Mouse (Mus musculus) limb, embryonic 14.5 days (tissue): ENCODE measurements at regions not wholly inside any gene's neighbourhood (a gene's known extent, or its start where the extent isn't known, plus 50 kb on each side); places are given as distances from the start of the nearest gene placed in this dataset.

Source experiments
- ATAC-seq: fragments of 200-750 bp; cut with Nextera tagmentation; 2 replicates; pipeline ENCODE4 v1.8.0; 2017; ENCODE audit warnings: low read depth, moderate number of reproducible peaks, moderate TSS enrichment; ENCODE audit not compliant: low FRiP score
- DNase-seq: peaks from one replicate; pipeline ENCODE4 v3.0.0-alpha.2; 2015; ENCODE audit warnings: low spot score
- H3K27ac ChIP-seq: fragments of 300-500 bp; sonication (generic); replicated peaks from 2 replicates; pipeline ENCODE4 v1.5.1; 2014; ENCODE audit warnings: low read depth, mild to moderate bottlenecking, low read length, moderate library complexity, mixed read lengths
- H3K27me3 ChIP-seq: fragments of 300-500 bp; sonication (generic); 2 replicates; pipeline ENCODE4 v1.6.1; 2014; ENCODE audit warnings: low read length, mixed read lengths; ENCODE audit not compliant: control insufficient read depth, insufficient read depth
- H3K36me3 ChIP-seq: fragments of 300-500 bp; sonication (generic); 2 replicates; pipeline ENCODE4 v1.6.1; 2014; ENCODE audit warnings: mild to moderate bottlenecking, low read length, moderate library complexity, mixed read lengths; ENCODE audit not compliant: control insufficient read depth, insufficient read depth
- H3K4me1 ChIP-seq: fragments of 300-500 bp; sonication (generic); 2 replicates; pipeline ENCODE4 v1.6.1; 2014; ENCODE audit warnings: antibody characterized with exemption, low read length, mixed read lengths; ENCODE audit not compliant: control insufficient read depth, insufficient read depth
- H3K4me2 ChIP-seq: fragments of 300-500 bp; sonication (generic); replicated peaks from 2 replicates; pipeline ENCODE4 v1.6.1; 2014; ENCODE audit warnings: low read depth, mild to moderate bottlenecking, low read length, moderate library complexity; ENCODE audit not compliant: severe bottlenecking
- H3K4me3 ChIP-seq: fragments of 300-500 bp; sonication (generic); replicated peaks from 2 replicates; pipeline ENCODE4 v1.5.1; 2014; ENCODE audit warnings: low read length
- H3K9ac ChIP-seq: fragments of 300-500 bp; sonication (generic); 2 replicates; pipeline ENCODE4 v1.6.1; 2014; ENCODE audit warnings: mild to moderate bottlenecking, low read depth, low read length, moderate library complexity; ENCODE audit not compliant: severe bottlenecking
- H3K9me3 ChIP-seq: fragments of 300-500 bp; sonication (generic); 2 replicates; pipeline ENCODE4 v1.6.1; 2016; ENCODE audit warnings: low read length; ENCODE audit not compliant: control insufficient read depth
- POLR2A ChIP-seq: fragments of 200-500 bp; IDR thresholded peaks from 2 replicates; pipeline ENCODE4 v1.8.0; 2012; ENCODE audit warnings: inconsistent platforms, mild to moderate bottlenecking, moderate library complexity, borderline replicate concordance; ENCODE audit not compliant: insufficient read depth, insufficient read length; ENCODE audit errors: extremely low read depth
- WGBS: fragments of 180-500 bp; shearing (Covaris S2); extraction: QIAGEN DNeasy Blood & Tissue Kit; methylation state at CpG from one replicate; pipeline ENCODE4 v1.1.7; 2014; 5-methylcytosine and 5-hydroxymethylcytosine counted together

GRCm38 (mm10) chr6:84392752-84393511 is 200.8 kb downstream of the Cyp26b1 start:
- H3K36me3 ChIP-seq = no peaks in the 10 kb centered on the region
- H3K9ac ChIP-seq = no peak overlapping the region
- H3K27ac ChIP-seq = no peak overlapping the region
- H3K4me3 ChIP-seq = no peak overlapping the region
- no peak overlapping the region for H3K4me2 ChIP-seq
- no peak for ATAC-seq
- no peaks in the 10 kb centered on the region for H3K27me3 ChIP-seq
- 95% methylated on average over 14 of the region's 14 CpGs for WGBS
- H3K4me1 ChIP-seq = peaks cover 15% of the 10 kb centered on the region
- H3K9me3 ChIP-seq = no peaks in the 10 kb centered on the region
- no peak for TF ChIP-seq POLR2A
- no peak for DNase-seq

DNA sequence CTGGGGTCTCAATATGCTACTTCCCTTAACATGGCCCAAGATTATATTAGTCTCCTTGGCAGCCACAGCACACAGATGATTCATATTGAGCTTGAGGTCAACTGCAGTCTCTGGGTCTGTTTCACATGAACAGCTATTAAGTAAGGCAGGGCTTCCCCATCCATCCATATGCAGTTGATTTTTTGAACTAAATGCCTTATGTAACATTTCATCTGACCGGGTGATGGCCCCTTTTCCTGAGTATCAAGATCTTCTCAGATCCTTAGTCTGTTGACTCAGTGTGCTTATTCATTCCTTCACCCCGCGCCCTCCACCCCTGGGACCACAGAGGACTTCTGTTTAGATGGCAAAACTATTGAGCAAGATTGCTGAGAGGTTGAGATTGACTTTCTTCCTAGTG is 202.7 kb downstream of the Cyp26b1 start:
- no peak for DNase-seq
- WGBS = 92% methylated on average over 3 of the region's 3 CpGs

GRCm38 (mm10) chr6:84385696-84386095 is 208.0 kb downstream of the Cyp26b1 start:
- H3K9ac ChIP-seq = no peak overlapping the region
- no peaks in the 10 kb centered on the region for H3K36me3 ChIP-seq
- H3K27me3 ChIP-seq = no peaks in the 10 kb centered on the region
- DNase-seq (no peak), ATAC-seq (no peak; the same call in 1 of the 2 replicates)
- no peak overlapping the region for H3K4me2 ChIP-seq
- TF ChIP-seq POLR2A = no peak
- H3K4me1 ChIP-seq = 0 out of 2 replicates have a peak, but pooled peaks cover 8% of the 10 kb centered on the region
- H3K27ac ChIP-seq = no peak overlapping the region
- no peaks in the 10 kb centered on the region for H3K9me3 ChIP-seq
- 22% methylated on average over 9 of the region's 10 CpGs for WGBS
- H3K4me3 ChIP-seq = no peak overlapping the region

More for the DNA sequence above, 202.7 kb downstream of the Cyp26b1 start:
- no peak for ATAC-seq
- H3K9me3 ChIP-seq = no peaks in the 10 kb centered on the region
- H3K27me3 ChIP-seq = no peaks in the 10 kb centered on the region
- H3K4me3 ChIP-seq = no peak overlapping the region
- H3K36me3 ChIP-seq = no peaks in the 10 kb centered on the region
- no peak for TF ChIP-seq POLR2A
- peaks cover 15% of the 10 kb centered on the region for H3K4me1 ChIP-seq
- H3K27ac ChIP-seq = no peak overlapping the region
- no peak overlapping the region for H3K4me2 ChIP-seq
- no peak overlapping the region for H3K9ac ChIP-seq

GRCm38 (mm10) chr6:84383718-84384117 is 210.0 kb downstream of the Cyp26b1 start:
- TF ChIP-seq POLR2A = no peak
- no peak for ATAC-seq

DNA sequence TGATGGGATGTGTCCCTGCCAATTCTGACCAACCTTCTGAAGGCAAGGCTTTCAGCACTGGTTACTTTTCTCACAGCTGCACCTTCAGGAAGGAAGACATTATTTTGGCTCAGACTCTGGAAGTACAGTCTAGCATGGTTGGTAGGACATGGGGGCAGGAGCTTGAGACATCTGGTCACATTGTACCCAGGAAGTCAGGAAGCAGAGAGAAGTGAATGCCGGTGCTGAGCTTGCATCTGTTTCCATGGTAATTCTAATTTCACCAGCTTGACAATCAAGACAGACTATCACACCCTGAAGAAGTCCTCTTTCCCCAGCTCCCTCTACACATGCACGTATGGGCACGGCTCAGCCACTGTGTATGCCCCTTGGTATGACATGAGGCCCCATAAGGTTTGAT is 210.6 kb downstream of the Cyp26b1 start:
- H3K27ac ChIP-seq = no peak overlapping the region
- no peak overlapping the region for H3K4me2 ChIP-seq
- 79% methylated on average over 3 of the region's 3 CpGs for WGBS
- 0 out of 2 replicates have a peak, but pooled peaks cover 8% of the 10 kb centered on the region for H3K4me1 ChIP-seq
- no peak for TF ChIP-seq POLR2A
- no peaks in the 10 kb centered on the region for H3K9me3 ChIP-seq
- no peak overlapping the region for H3K4me3 ChIP-seq
- DNase-seq (no peak), ATAC-seq (no peak)
- H3K27me3 ChIP-seq = no peaks in the 10 kb centered on the region
- H3K36me3 ChIP-seq = no peaks in the 10 kb centered on the region
- H3K9ac ChIP-seq = no peak overlapping the region

More at GRCm38 (mm10) chr6:84383718-84384117, 210.0 kb downstream of the Cyp26b1 start:
- Histone ChIP-seq H3K27me3 (no peaks in the 10 kb centered on the region), H3K9me3 (no peaks in the 10 kb centered on the region), H3K4me1 (0 out of 2 replicates have a peak, but pooled peaks cover 8% of the 10 kb centered on the region), H3K27ac (no peak overlapping the region), H3K4me2 (no peak overlapping the region), H3K4me3 (no peak overlapping the region), H3K36me3 (no peaks in the 10 kb centered on the region), H3K9ac (no peak overlapping the region)
- no peak for DNase-seq
- WGBS = 93% methylated on average over 3 of the region's 3 CpGs
